Mouse (Mus musculus) forebrain, postnatal 0 days (tissue): ENCODE data around the gene Nanos3. TPM values are rescaled to one million over a fixed set of nuclear protein-coding genes. Genes with fewer than 3 reads are reported as not detected.

ENCODE experiments used
- ATAC-seq: fragments of 200-750 bp; cut with Nextera tagmentation; 2 replicates; pipeline ENCODE4 v1.8.0; 2017; ENCODE audit warnings: mild to moderate bottlenecking, moderate library complexity
- DNase-seq: peaks from one replicate; pipeline ENCODE4 v3.0.0-alpha.2; 2015
- H3K27ac ChIP-seq: fragments of 300-500 bp; sonication (generic); 2 replicates; pipeline ENCODE4 v1.5.1; 2014; ENCODE audit warnings: low read depth, mild to moderate bottlenecking, antibody characterized with exemption, low read length, moderate library complexity, mixed read lengths
- H3K27me3 ChIP-seq: fragments of 300-500 bp; sonication (generic); 2 replicates; pipeline ENCODE4 v1.6.1; 2014; ENCODE audit warnings: mild to moderate bottlenecking, low read length, mixed read lengths; ENCODE audit not compliant: insufficient read depth
- H3K36me3 ChIP-seq: fragments of 300-500 bp; sonication (generic); 2 replicates; pipeline ENCODE4 v1.6.1; 2014; ENCODE audit warnings: mild to moderate bottlenecking, moderate library complexity; ENCODE audit not compliant: insufficient read depth
- H3K4me1 ChIP-seq: fragments of 300-500 bp; sonication (generic); 2 replicates; pipeline ENCODE4 v1.6.1; 2014; ENCODE audit warnings: antibody characterized with exemption; ENCODE audit not compliant: insufficient read depth
- H3K4me2 ChIP-seq: fragments of 300-500 bp; sonication (generic); 2 replicates; pipeline ENCODE4 v1.6.1; 2014; ENCODE audit warnings: low read depth, mild to moderate bottlenecking, moderate library complexity
- H3K4me3 ChIP-seq: fragments of 300-500 bp; sonication (generic); 2 replicates; pipeline ENCODE4 v1.5.1; 2014; ENCODE audit warnings: low read depth, low read length, mixed read lengths
- H3K9ac ChIP-seq: fragments of 300-500 bp; sonication (generic); 2 replicates; pipeline ENCODE4 v1.6.1; 2014; ENCODE audit warnings: mild to moderate bottlenecking
- H3K9me3 ChIP-seq: fragments of 300-500 bp; sonication (generic); 2 replicates; pipeline ENCODE4 v1.6.1; 2016; ENCODE audit warnings: low read length
- CTCF ChIP-seq: sonication (generic); IDR thresholded peaks from 2 replicates; pipeline ENCODE4 v1.5.1; 2016; ENCODE audit warnings: antibody characterized with exemption, control low read depth, low read depth
- WGBS: fragments of 180-500 bp; shearing (Covaris S2); extraction: QIAGEN DNeasy Blood & Tissue Kit; methylation state at CpG from one replicate; pipeline ENCODE4 v1.1.7; 2014; 5-methylcytosine and 5-hydroxymethylcytosine counted together
- polyA plus RNA-seq: library from polyadenylated mRNA; unstranded; fragments of >200 nt; fragmentation: Nextera tagmentation; extraction: Ambion mirVana; gene quantifications from 2 replicates; pipeline ENCODE4 v1.2.1, GENCODE M21; 2015
- total RNA-seq: library from RNA; depleted of rRNA; stranded (reverse); fragments of >200 nt; gene quantifications from 2 replicates; pipeline ENCODE4 v1.2.3, GENCODE M21; 2014

Nanos3 gene
- total and polyA plus RNA-seq, 2 experiments from 2014 or later = 1.7 to 10.0 TPM

GRCm38 (mm10) chr8:84184085-84185043 lies 653 bp downstream of the Nanos3 start:
- no peaks in the 10 kb centered on the region for H3K9me3 ChIP-seq
- ATAC-seq = peak; percentile 24
- H3K27me3 ChIP-seq = 0 out of 2 replicates have a peak, but pooled peaks cover 3% of the 10 kb centered on the region
- no peak for TF ChIP-seq CTCF
- 15% methylated on average over 21 of the region's 21 CpGs for WGBS
- H3K4me3 ChIP-seq = peak overlapping the region; percentile 78
- H3K27ac ChIP-seq = peak overlapping the region; percentile 98
- peak overlapping the region; percentile 98 for H3K9ac ChIP-seq
- peaks cover 38% of the 10 kb centered on the region for H3K4me1 ChIP-seq
- DNase-seq = no peak
- H3K36me3 ChIP-seq = no peaks in the 10 kb centered on the region
- peak overlapping the region; percentile 80 for H3K4me2 ChIP-seq

DNA sequence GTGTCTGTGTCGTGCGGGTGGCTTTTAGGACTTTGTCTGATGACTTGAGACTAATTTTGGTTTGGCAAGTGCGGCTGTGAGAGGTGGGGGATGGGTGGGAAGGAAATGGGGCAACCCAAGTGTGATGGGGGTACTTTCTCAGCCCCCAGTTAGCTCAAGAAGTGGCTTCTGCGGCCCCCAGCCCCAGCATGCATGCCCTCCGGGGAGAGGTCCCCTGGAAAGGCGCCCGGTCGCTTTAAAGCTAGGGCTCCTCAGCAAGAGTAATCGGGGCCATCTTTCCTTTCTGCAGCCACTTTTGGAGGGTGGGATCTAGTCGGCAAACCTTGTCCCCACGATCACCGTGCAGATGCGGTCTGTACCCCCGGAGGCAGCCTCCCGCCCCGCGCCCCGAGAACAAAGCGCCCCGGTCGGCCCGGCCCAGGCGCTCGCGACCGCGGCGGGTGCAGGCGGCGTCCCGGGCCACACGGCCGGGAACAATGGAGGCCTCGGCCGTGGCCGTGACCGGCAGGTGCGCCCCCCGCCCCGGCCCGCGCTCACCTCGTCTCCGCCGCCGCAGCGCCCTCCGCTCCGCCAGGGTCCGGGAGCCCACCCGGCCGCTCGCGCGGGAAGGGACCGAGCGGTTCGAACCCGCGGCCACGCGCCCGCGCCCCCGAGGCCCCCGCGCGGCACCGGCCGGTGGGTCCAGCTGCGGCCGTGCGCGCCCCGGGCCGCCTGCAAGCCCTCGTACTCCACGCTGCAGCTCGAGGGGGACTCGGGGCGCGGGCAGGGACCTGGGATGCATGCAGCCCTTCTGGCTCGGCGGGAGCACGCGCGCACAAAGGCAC lies 1.5 kb downstream of the Nanos3 start:
- Histone ChIP-seq H3K9me3 (no peaks in the 10 kb centered on the region), H3K9ac (peak overlapping the region; percentile 98), H3K36me3 (peaks cover 2% of the 10 kb centered on the region; the same call in 1 of the 2 replicates), H3K4me3 (peak overlapping the region; percentile 78), H3K4me1 (peaks cover 38% of the 10 kb centered on the region), H3K27me3 (0 out of 2 replicates have a peak, but pooled peaks cover 3% of the 10 kb centered on the region), H3K4me2 (peak overlapping the region; percentile 80), H3K27ac (peak overlapping the region; percentile 98)
- TF ChIP-seq CTCF = no peak
- 3% methylated on average over 64 of the region's 87 CpGs for WGBS
- ATAC-seq = peak; percentile 56
- DNase-seq = peak; percentile 68

DNA sequence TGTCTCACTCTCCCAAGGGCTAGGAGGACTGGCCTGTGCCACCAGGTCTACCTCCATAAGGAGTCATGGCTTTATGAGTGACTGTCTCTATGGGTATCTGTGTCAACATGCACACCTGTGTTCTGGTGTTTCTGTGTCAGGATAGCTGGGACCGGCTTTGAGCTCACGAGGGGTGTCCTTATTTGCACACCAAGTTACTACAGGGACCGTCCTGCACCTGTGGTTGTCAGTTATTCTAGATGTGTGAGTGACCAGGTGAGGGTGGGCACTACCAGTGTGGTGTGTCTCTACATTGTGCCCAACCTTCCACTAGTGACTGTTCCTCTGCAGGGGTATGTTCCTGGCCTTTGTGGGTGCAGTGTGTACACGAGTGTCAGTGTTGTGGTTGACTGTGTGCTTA lies 2.2 kb downstream of the Nanos3 start:
- H3K4me1 ChIP-seq = peaks cover 38% of the 10 kb centered on the region
- WGBS = 37% methylated on average over 4 of the region's 4 CpGs
- DNase-seq (no peak), ATAC-seq (0 out of 2 replicates have a peak, but pooled peaks have one; percentile 4)
- peak overlapping the region; percentile 98 for H3K27ac ChIP-seq
- H3K9me3 ChIP-seq = no peaks in the 10 kb centered on the region
- peak overlapping the region; percentile 78 for H3K4me3 ChIP-seq
- no peak for TF ChIP-seq CTCF
- H3K36me3 ChIP-seq = peaks cover 6% of the 10 kb centered on the region; the same call in 1 of the 2 replicates
- H3K9ac ChIP-seq = peak overlapping the region; percentile 98
- H3K4me2 ChIP-seq = peak overlapping the region; percentile 80
- H3K27me3 ChIP-seq = 0 out of 2 replicates have a peak, but pooled peaks cover 3% of the 10 kb centered on the region

GRCm38 (mm10) chr8:84180530-84181190 lies 4.4 kb downstream of the Nanos3 start:
- Histone ChIP-seq H3K27ac (peak overlapping the region; percentile 60), H3K36me3 (peaks cover 14% of the 10 kb centered on the region), H3K9me3 (no peaks in the 10 kb centered on the region), H3K4me2 (peak overlapping the region; percentile 80), H3K27me3 (no peaks in the 10 kb centered on the region), H3K4me1 (peaks cover 38% of the 10 kb centered on the region), H3K4me3 (peak overlapping the region; percentile 27), H3K9ac (peak overlapping the region; percentile 40)
- ATAC-seq (peak; percentile 70), DNase-seq (peak; percentile 80)
- peak; percentile 14; the same call in 1 of the 2 replicates for TF ChIP-seq CTCF
- 2% methylated on average over 16 of the region's 16 CpGs for WGBS

DNA sequence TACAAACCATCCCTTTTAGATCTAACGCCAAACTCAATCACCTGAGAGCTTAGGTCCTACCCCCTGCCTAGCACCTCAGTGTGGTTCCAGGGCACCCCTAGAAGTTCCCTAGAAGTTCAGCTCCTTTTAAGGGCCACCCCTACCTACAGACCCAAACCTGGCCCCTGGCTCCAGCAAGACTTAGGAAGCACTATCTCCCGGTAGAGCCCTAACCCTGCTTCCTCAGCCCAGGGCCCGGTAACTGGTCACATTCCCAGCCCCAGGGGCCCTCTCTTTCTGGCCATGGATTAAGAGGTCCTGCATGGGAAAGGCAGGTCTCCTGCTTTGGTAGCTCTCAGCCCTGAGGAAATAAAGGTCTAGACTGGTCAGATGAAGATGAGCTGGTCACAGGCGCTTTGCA lies 5.1 kb downstream of the Nanos3 start:
- Histone ChIP-seq H3K36me3 (peaks cover 17% of the 10 kb centered on the region), H3K27ac (peak overlapping the region; percentile 60), H3K9me3 (no peaks in the 10 kb centered on the region), H3K4me2 (peak overlapping the region; percentile 80), H3K4me3 (peak overlapping the region; percentile 27), H3K4me1 (peaks cover 38% of the 10 kb centered on the region), H3K27me3 (no peaks in the 10 kb centered on the region), H3K9ac (peak overlapping the region; percentile 40)
- WGBS = 8% methylated on average over 4 of the region's 4 CpGs
- no peak for TF ChIP-seq CTCF
- no peak for ATAC-seq
- no peak for DNase-seq

DNA sequence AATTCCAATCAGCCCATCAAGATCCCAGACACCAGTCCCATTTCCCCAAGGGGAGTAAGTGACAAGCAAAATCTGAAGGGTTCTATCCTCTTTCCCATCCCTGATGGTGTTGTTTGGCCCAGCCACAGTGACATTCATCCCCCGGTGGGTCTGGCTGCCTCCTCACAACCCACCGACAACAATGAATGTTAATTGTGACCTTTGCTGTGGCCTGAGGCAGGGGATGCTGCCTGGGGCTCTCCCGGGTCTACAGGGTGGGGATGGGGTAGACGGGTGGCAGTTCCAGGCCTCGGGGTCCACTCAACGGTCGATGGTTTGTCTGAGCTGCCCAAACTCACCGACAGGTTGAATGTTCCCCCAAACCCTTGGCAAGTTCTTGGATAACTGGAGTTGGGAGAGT lies 6.4 kb downstream of the Nanos3 start:
- H3K4me1 ChIP-seq = peaks cover 33% of the 10 kb centered on the region
- WGBS = 91% methylated on average over 8 of the region's 8 CpGs
- H3K4me3 ChIP-seq = no peak overlapping the region
- H3K9me3 ChIP-seq = no peaks in the 10 kb centered on the region
- DNase-seq = no peak
- no peak for ATAC-seq
- H3K36me3 ChIP-seq = peaks cover 21% of the 10 kb centered on the region
- H3K27ac ChIP-seq = no peak overlapping the region
- no peak overlapping the region for H3K9ac ChIP-seq
- no peak for TF ChIP-seq CTCF
- H3K27me3 ChIP-seq = no peaks in the 10 kb centered on the region
- H3K4me2 ChIP-seq = no peak overlapping the region
